Mouse (Mus musculus): ENCODE measurements around the gene Gm5797. TPM values are rescaled to one million over a fixed set of nuclear protein-coding genes. Genes with fewer than 3 reads are reported as not detected.

Gene Gm5797
- not detected for total RNA-seq (2023)

DNA sequence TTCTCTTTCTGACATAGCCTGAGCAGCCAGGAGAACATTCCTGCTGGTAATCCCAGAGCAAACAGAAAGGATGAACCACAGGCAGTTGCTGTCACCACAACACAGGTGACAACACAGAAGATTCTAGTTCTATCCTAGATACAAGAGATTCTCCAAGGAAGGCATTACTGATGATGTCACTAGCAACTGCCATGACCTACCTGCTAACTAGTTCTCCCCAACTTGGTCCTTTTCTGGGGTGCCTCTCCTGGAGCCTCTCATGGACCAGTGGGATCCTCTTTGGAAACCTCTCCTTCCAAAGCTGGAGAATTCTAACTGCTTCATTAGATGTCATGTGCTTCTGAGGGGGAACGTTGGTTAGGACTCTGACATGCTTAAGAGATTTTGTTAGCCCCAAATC is at the start of gene Gm5797:
Gene Gm5797, minus strand, starts transcription at position 101 of the 400 bp plus-strand sequence.

DNA sequence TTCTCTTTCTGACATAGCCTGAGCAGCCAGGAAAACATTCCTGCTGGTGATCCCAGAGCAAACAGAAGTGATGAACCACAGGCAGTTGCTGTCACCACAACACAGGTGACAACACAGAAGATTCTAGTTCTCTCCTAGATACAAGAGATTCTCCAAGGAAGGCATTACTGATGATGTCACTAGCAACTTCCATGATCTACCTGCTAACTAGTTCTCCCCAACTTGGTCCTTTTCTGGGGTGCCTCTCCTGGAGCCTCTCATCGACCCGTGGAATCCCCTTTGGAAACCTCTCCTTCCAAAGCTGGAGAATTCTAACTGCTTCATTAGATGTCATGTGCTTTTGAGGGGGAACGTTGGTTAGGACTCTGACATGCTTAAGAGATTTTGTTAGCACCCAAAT is 32.8 kb upstream of the Gm5797 start, which contains the start of gene Gm8374:
Gene Gm8374, minus strand, starts transcription at position 101 of the 400 bp plus-strand sequence.

DNA sequence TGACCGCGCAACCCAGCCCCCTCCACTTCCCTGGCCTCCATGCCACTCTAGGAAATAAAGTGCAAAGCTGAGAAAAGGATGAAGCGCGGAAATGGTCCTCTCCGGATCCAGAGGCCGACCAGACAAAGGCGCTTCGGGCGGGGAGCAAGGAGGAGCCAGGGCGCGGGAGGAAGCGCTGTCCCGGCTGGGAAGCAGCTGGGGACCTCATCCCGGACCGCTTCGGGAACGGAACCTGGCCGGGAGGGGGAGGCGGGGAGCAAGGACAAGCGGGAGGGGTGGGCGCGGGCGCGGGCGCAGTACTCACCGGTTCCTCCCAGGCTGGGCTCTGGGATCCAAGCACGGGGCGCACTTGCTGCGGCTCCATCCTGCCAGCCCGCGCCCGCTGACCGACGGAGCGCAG is 17.5 kb downstream of the Gm5797 start, which contains the start of gene Gm3739:
Gene Gm3739, minus strand, starts transcription at position 389 of the 400 bp plus-strand sequence.

Other genes with a start within 250 kb of the Gm5797 start
- gene Gm3696, start 231.8 kb downstream of the Gm5797 start, total RNA-seq (2023), result not detected
- gene Gm6676, start 207.0 kb downstream of the Gm5797 start, total RNA-seq (2023), result not detected
- not detected for gene Gm3512, start 157.9 kb downstream of the Gm5797 start, total RNA-seq (2023)
- not detected for gene Gm16434, start 137.9 kb downstream of the Gm5797 start, total RNA-seq (2023)
- gene Gm3727, start 67.7 kb downstream of the Gm5797 start, total RNA-seq (2023), result not detected
- not detected for gene Gm3739, start 17.3 kb downstream of the Gm5797 start, total RNA-seq (2023)
- not detected for gene Gm8374, start 32.7 kb upstream of the Gm5797 start, total RNA-seq (2023)
- not detected for gene Gm3755, start 118.5 kb upstream of the Gm5797 start, total RNA-seq (2023)
- not detected for gene Gm3752, start 151.4 kb upstream of the Gm5797 start, total RNA-seq (2023)
- gene Gm3558, start 236.2 kb upstream of the Gm5797 start, total RNA-seq (2023), result not detected

All from neutrophil, adult 83 days (primary cell).